Mouse (Mus musculus): ENCODE results near the gene Sbno1.
A peak's percentile ranks its signal among the peaks of the same experiment; 100 is the strongest.
"Not testable (repeated sequence)": the region's sequence is repeated elsewhere in the genome, so short reads cannot be mapped to it uniquely, and the experiment has no call there.

Gene Sbno1

GRCm38 (mm10) chr5:124425412-124426259, at the start of gene Sbno1:
Sbno1 (minus strand) TSS chr5:124426001.
- peak; percentile 84 to 93 for DNase-seq (ENCODE audit: low spot score in 2 of 2)

- no peak for DNase-seq (ENCODE audit: low spot score in 2 of 2)
Observed at GRCm38 (mm10) chr5:124470591-124471171, 44.9 kb upstream of the Sbno1 start.

GRCm38 (mm10) chr5:124469486-124469885, 43.7 kb upstream of the Sbno1 start:
- no peak for DNase-seq (ENCODE audit: low spot score in 2 of 2)

- DNase-seq (ENCODE audit: low spot score in 2 of 2), result no peak
Observed at GRCm38 (mm10) chr5:124468365-124468764, 42.6 kb upstream of the Sbno1 start.

- no peak for DNase-seq (ENCODE audit: low spot score in 2 of 2)
Observed at GRCm38 (mm10) chr5:124467766-124468165, 42.0 kb upstream of the Sbno1 start.

GRCm38 (mm10) chr5:124464905-124465304, 39.1 kb upstream of the Sbno1 start:
- no peak for DNase-seq (ENCODE audit: low spot score in 2 of 2)

- no peak for DNase-seq (ENCODE audit: low spot score in 2 of 2)
Observed at GRCm38 (mm10) chr5:124463462-124463861, 37.7 kb upstream of the Sbno1 start.

GRCm38 (mm10) chr5:124462297-124463025, 36.7 kb upstream of the Sbno1 start:
- DNase-seq (ENCODE audit: low spot score in 2 of 2), result no peak

- not testable (repeated sequence) for DNase-seq (ENCODE audit: low spot score in 2 of 2)
Observed at GRCm38 (mm10) chr5:124460922-124461321, 35.1 kb upstream of the Sbno1 start.

- no peak for DNase-seq (ENCODE audit: low spot score in 2 of 2)
Observed at GRCm38 (mm10) chr5:124456762-124457161, 31.0 kb upstream of the Sbno1 start.

- no peak for DNase-seq (ENCODE audit: low spot score in 2 of 2)
Observed at GRCm38 (mm10) chr5:124454082-124454419, 28.2 kb upstream of the Sbno1 start.

- no peak for DNase-seq (ENCODE audit: low spot score in 2 of 2)
Observed at GRCm38 (mm10) chr5:124453339-124454081, 27.7 kb upstream of the Sbno1 start.

- no peak for DNase-seq (ENCODE audit: low spot score in 2 of 2)
Observed at GRCm38 (mm10) chr5:124452494-124453228, 26.9 kb upstream of the Sbno1 start.

GRCm38 (mm10) chr5:124450641-124451340, 25.0 kb upstream of the Sbno1 start:
- DNase-seq (ENCODE audit: low spot score in 2 of 2), result no peak

- no peak for DNase-seq (ENCODE audit: low spot score in 2 of 2)
Observed at GRCm38 (mm10) chr5:124450051-124450450, 24.2 kb upstream of the Sbno1 start.

GRCm38 (mm10) chr5:124449494-124449893, 23.7 kb upstream of the Sbno1 start:
- no peak for DNase-seq (ENCODE audit: low spot score in 2 of 2)

- peak; percentile 67 to 80 for DNase-seq (ENCODE audit: low spot score in 2 of 2)
Observed at GRCm38 (mm10) chr5:124446301-124446881, 20.6 kb upstream of the Sbno1 start.

- peak in 1 of 2 experiments; percentile 38 for DNase-seq (ENCODE audit: low spot score in 2 of 2)
Observed at GRCm38 (mm10) chr5:124445621-124446293, 20.0 kb upstream of the Sbno1 start.
